Mouse (Mus musculus) fat pad, adult 2 months (tissue): Measurements from ENCODE around the gene Plxna4.
A peak's percentile ranks its signal among the peaks of the same experiment; 100 is the strongest.

ENCODE experiments used
- DNase-seq: peaks from one replicate; pipeline ENCODE4 v3.0.0-alpha.2; 2011; ENCODE audit warnings: low read depth, low spot score; ENCODE audit errors: extremely low read depth

Gene Plxna4

DNA sequence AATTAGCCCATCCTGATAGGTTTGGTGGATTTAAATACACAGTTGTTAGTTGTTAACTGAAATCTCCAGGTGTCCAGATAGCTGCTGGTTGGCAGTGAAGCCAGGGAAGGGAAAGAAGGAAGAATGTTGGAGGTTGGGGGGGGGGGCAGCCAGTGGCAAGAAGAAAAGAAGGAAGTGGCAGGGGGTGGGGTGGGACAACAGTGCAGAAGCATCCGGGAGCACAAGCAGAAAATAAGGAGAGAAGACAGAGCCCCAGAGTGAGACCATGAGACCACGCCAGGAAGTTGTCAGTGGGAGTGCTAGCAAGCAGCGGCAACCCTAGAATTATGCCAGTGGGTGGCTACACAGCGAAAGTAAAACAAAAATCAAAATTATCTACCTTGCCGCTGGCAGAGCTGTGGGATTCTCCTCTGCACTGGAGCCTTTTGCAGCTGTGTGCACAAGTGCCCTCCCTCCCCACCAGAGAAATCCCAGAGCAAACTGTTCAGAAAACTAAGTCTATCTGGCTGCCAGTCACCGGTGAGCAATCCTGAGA, 404.3 kb downstream of the Plxna4 start:
- DNase-seq: no peak

DNA sequence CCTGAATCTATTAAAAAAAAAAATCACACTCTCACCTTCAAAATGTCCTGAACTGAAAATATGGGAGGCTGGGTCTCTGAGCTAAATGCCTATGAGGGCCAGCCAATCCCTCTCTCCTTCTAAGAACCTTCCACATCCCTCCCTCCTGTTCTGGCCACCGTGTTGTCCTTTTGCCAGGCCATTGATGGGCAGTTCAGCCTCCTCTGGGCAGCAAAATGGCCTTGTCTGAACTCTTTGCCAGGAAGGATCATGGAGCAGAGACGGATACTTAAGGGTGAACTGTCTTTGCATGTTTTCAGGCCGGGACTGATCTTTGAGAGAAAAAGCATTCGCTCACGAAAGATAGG, 408.0 kb downstream of the Plxna4 start:
- no peak for DNase-seq

DNA sequence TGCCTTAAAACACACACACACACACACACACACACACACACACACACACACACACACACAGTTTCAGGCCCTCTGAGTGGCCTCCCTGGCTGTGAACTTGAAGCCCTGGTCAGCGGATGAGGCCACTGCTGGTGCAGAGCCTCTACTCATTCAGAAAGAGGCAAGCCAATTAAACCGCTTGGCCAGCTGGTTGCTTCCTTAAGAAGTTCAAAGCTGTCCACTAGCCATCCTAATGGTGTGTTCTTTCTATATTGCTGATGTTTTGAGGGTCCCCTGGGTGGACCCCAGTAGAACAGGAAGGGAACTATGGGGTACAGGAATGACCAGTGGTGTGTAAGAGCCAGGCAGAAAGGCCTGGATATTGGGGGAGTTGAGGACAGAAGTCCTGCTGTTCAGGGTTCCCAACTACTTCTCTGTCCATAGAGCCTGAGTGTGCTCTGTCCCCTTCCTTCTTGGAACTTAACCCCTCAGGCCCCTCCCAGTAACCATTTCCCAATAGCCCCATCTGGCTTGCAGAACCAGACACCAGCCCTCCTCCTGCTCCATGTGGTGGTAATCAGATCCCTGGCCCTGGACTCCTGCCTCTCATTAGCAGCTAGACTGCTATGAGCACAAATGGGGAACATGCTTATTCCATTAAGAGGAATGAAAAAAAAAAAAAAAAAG, 408.5 kb downstream of the Plxna4 start:
- no peak for DNase-seq

DNA sequence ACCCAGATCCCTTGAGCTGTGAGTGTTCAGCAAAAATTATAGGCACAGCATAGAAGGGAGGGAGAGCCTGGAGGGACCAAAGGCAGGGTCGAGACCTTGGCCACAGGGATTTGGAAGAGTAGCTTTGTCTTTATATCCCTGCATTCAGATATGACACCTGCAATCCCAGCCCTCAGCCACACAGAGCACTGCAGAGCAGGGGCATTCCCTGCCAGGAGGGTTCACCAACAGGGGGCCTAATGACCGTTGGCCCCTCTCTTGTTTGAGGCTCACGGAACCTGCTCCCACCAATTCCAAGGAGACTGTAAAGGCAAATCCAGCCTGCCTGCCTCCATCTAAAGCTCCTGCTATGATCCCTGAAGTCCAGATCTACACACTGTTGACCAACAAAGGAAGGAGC, 410.1 kb downstream of the Plxna4 start:
- no peak for DNase-seq

DNA sequence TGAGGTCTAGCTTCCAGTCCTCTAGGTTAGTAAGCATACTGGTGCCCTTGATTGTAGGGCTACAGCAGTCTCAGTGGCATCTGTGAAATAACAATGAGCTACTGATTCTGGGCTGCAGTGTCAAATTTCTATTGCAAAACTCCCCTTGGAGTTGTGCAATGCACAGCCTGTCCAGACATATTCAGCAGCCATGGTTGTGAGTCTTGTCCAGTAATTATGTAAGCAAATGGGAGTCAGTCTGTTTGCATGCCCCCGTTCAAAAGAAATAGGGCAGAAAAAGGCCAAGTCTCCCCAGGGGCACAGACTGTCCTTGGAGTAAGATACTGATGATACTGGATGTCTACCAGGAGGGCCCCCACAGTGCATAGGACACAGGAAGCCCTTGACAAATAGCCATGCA, 420.3 kb downstream of the Plxna4 start:
- DNase-seq: peak; percentile 68

DNA sequence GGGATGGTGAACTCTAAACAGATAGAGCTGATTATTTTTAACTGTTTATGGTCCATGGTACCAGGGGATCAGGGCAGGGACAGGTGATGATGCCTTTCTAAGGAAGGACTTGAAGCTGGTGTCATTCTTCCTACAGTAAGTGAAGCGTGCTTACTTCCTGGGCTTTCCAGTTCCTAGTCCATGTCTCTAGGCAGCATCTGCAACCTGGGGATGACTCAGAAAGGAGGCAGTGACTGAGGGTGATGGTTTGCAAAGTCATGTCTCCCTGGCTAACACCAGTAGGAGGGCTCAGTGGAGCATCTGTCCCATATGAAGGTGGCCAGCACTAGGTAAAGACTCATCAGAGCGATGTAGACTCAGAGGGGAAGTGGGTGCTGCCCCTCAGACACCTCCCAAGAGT, 427.6 kb downstream of the Plxna4 start:
- DNase-seq: no peak

DNA sequence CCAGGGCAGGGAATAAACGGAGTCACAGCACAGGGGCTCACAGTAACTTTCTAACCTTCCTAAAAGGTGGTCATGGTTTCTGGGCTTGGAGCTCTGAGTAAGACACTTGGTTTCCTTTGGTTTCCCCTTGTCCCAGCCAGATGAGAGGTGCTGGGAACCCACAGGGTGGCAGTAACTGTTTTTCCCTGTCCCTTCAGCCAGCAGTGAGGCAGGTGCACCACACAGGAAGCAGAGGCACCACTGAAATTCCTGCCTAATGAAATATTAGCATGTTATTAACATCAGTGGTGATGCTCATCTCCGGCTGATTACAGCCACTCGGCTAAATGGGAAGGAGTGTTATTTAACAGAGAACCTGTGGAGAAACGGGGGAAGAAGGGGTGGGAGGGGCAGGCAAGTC, 428.1 kb downstream of the Plxna4 start:
- DNase-seq: no peak

DNA sequence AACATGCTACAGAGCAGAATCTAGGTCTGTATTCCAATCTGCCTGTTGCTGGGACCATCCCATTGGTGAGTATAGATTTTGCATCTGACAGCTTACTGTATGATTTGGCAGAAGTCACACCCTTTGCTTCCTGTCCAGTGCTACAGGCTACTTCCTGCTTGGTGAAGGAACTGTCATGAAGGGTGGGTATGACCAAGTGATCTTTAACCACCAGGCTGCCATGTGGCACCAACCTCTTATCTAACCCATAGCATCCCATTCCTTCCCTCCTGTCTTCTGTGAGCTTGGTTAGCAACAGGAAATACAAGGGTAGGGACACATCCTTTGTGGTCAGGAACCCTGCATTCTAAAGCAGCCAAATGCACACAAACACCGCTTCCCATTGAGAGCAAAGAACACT, 429.6 kb downstream of the Plxna4 start:
- DNase-seq: no peak

DNA sequence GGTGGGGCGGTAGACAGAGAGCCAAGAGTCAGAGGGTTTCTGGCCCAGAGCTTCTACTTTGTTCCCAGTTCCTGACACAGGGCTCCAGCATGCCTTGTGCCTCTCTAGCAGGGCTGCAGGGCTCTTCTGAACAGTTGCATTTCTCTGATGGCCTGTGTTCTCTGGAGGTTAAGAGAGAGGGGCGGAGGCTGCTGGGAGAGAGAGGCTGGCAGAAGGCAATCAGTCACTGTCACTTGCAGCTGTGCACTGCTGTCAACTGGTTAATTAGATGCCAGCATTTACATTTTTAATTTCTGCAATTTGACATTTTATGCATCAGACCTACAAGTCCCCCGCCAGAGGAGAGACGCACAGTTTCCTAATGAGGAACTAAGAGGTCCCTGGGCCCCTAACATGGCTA, 434.8 kb downstream of the Plxna4 start:
- no peak for DNase-seq

DNA sequence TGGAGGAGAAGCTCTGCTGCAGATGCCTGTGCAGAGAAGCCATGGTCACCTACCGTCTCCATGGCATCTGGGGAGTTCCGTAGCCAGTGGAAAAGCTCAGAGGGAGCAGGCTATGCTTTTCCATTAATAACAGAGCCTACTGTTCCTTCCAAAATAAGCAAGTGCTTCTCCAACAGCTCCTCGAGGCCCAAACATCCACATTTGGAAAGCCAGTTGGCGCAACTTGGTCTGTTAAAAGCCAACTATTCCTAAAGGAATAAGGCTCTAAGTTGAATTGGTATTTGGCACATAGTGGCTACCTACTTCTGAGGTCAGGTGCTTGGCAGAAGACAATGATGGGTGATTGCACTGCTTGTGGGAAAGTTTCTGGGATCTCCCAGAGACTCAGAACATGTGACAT, 437.2 kb downstream of the Plxna4 start:
- DNase-seq: peak; percentile 82

DNA sequence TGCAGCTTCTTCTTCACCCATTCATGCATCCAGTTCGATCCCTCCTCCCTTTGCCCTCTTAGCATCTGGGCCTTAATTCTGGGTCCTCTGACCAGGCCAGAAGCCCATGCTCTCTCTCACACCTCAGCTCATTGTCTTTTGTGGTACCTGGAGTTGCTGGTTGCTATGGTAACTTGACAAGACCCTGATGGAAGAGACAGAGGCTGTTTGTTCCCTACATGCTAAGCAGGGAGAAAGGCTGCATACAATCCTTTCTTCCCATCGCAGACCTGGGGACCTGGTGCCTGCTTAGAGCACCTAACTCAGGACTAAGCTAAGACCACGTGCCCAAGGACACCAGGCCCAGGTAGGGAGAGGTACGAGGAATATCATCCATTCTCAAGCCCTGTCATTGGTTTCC, 443.2 kb downstream of the Plxna4 start:
- no peak for DNase-seq

DNA sequence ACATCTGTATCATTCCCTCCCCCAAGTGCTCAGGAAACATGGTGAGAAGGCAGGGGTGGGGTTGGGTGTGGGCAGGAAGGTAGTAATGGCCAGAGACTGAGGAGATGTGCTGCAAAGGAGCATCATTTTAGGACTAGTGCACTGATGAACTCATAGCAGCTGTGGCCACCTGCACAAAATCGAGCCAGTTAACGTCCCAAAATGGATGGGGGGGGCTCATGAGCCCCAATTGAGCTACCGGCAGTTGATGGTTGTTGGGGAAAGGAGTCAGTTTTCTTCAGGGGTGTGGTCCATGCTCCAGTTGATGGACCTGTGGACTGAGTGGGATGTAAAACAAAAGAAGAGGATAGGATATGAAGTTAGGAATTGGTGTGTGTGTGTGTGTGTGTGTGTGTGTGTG, 448.5 kb downstream of the Plxna4 start:
- no peak for DNase-seq

DNA sequence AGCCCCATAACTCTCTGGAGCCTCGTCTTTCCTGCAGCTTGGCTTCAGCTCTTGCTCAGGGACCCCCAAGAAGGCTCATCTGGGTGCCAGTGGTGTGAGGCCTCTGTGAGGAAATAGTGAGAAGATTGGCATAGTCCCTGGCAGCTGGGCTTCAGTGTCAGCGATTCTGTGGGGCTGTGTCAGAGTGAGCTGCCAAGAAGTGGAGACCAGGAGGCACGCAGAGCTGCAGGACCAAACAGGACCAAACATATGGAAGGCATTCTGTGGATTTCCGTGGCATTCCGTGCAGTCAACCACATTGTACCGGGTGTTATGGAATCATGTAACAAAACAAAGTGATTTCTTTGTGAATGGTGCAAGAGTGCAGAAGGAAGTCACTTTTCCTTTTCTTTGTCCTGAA, 461.1 kb downstream of the Plxna4 start:
- DNase-seq: no peak

DNA sequence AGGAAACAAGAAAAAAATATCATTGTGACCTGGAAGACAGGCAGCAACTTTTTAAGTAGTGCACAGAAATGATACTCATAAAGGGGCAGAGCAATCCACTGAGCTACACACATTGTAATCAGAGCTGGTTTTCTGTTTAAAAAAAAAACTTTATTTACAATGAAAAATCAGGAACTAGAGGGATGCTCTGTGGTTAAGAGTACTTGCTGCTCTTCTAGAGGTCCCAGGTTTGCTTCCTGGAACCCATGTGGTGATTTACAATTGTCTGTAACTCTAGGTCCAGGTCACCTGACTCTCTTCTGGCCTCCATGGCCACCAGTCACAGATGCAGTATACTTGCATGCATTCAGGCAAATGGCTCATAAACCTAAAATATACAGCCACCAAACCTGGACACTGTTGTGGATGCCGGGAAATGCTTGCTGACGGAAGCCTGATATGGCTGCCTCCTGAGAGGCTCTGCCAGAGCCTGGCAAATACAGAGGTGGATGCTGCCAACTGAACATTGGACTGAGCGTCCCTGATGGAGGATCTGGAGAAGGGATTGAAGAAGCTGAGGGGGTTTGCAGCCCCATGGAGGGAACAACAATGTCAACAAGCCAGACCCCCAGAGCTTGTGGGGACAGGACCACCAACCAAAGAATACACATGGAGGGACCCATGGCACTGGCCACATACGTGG, 465.3 kb downstream of the Plxna4 start:
- DNase-seq: no peak

DNA sequence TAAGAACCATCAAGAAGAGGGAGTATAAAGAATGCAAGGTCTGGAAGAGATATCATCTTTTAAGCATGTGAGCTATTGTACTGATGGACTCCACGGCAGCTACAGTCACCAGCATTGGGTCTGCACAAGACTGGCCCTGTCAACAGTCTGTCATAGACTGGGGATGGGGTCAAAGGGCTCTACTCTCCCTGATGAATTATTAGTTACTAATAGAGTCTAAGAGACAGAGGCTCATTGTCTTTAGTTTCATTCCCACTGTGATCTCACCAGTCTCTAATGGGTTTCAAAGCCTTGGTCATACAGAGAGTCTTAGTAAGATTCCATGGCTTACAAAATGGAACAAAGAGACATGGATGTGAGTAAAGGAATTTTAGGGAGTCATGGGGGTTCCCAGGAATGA, 467.1 kb downstream of the Plxna4 start:
- no peak for DNase-seq

DNA sequence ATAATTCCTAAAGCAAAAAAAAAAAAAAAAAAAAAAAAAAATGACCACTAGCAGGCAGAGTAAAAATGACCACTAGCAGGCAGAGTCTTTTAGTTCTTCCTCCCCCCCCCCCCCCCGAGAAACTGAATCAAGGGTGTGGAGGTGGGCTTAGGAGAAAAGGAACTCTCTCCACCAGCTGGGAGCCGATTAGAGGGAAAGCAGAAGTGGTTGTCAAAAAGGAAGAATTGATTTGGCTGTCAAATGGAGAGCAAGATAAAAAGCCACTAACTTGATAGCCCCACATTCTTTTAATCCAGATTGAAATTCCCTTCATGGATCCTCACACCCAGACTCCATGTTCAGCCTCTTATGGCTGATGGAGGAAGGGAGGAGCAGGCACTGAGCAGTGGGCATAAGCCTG, 478.8 kb downstream of the Plxna4 start:
- DNase-seq: no peak

DNA sequence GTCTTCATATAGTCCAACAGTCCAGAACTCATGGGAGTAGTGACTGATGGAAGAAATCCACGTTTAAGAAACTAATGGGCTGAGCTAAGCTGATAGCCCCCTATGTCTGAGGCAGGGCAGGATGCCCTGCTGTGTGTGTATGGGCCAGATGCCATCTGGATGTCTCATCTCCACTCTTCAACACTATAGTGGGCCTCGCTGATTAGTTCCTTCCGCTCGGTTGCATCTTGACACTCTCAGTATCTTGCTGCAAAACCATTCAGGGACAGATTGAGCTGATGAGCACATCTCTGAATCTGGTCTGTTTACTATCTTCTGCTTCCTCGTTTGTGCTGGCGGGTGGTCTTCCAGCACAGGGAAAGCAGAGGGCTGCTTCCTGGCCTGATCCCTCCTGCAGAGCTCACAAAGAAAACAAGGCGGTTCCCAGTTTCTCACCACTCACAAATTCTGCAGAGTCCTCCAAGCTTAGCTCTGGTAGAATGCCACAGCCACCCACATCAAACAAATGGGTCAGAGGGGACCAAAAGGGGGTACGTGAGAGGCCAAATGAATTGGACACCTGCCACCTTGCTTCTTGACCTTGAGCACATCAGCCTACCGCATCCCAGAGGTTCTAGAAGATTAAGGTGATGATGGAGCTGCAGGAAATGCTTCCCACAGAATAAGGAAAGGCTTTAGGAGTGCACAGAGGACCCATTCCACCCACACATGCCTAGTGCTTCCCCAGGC, 482.3 kb downstream of the Plxna4 start:
- no peak for DNase-seq
